Mouse (Mus musculus): ENCODE measurements at regions not wholly inside any gene's neighbourhood (a gene's known extent, or its start where the extent isn't known, plus 50 kb on each side); places are given as distances from the start of the nearest gene placed in this dataset.

GRCm38 (mm10) chr2:149625626-149626025 lies 203.4 kb upstream of the Syndig1 start:
- TF ChIP-seq POLR2A (IDR thresholded peaks at IDR 0.05; ENCODE audit: control insufficient read depth in 1 of 2, insufficient read depth in 1 of 2, low read depth in 1 of 2, low read length in 2 of 2, poor library complexity in 1 of 2) (no peak), CTCF (IDR thresholded peaks at IDR 0.05 in 2 of 3, conservative IDR thresholded peaks at IDR 0.05 in 1 of 3; ENCODE audit: control insufficient read depth in 1 of 3, insufficient read depth in 1 of 3, low read depth in 2 of 3, low read length in 3 of 3, poor library complexity in 1 of 3, severe bottlenecking in 1 of 3) (no peak), EP300 (IDR thresholded peaks at IDR 0.05; ENCODE audit: low read depth in 1 of 2, low read length in 2 of 2) (no peak), SIN3A (IDR thresholded peaks at IDR 0.05; ENCODE audit: low read length) (no peak)

All from MEL (cell line).